Mouse (Mus musculus) neural tube, embryonic 11.5 days (tissue): ENCODE results near the gene Eng. TPM values are rescaled to one million over a fixed set of nuclear protein-coding genes. Genes with fewer than 3 reads are reported as not detected.

Source experiments
- ATAC-seq: fragments of 200-750 bp; cut with Nextera tagmentation; 2 replicates; pipeline ENCODE4 v1.8.0; 2017; ENCODE audit warnings: moderate number of reproducible peaks, mild to moderate bottlenecking, moderate TSS enrichment, moderate library complexity; ENCODE audit not compliant: insufficient read depth, low FRiP score, low TSS enrichment
- DNase-seq: peaks from one replicate; pipeline ENCODE4 v3.0.0-alpha.2; 2015; ENCODE audit warnings: low spot score
- H3K27ac ChIP-seq: fragments of 300-500 bp; sonication (generic); 2 replicates; pipeline ENCODE4 v1.5.1; 2014; ENCODE audit warnings: low read depth, mild to moderate bottlenecking, low read length
- H3K27me3 ChIP-seq: fragments of 300-500 bp; sonication (generic); 2 replicates; pipeline ENCODE4 v1.6.1; 2014; ENCODE audit warnings: mild to moderate bottlenecking, low read length, mixed read lengths; ENCODE audit not compliant: control insufficient read depth, insufficient read depth
- H3K36me3 ChIP-seq: fragments of 300-500 bp; sonication (generic); 2 replicates; pipeline ENCODE4 v1.6.1; 2014; ENCODE audit warnings: mild to moderate bottlenecking, low read length, moderate library complexity, mixed read lengths; ENCODE audit not compliant: control insufficient read depth, insufficient read depth
- H3K4me1 ChIP-seq: fragments of 300-500 bp; sonication (generic); 2 replicates; pipeline ENCODE4 v1.6.1; 2014; ENCODE audit warnings: low read length, mixed read lengths; ENCODE audit not compliant: control insufficient read depth, insufficient read depth
- H3K4me2 ChIP-seq: fragments of 300-500 bp; sonication (generic); 2 replicates; pipeline ENCODE4 v1.6.1; 2014; ENCODE audit warnings: low read depth, mild to moderate bottlenecking, moderate library complexity
- H3K4me3 ChIP-seq: fragments of 300-500 bp; sonication (generic); 2 replicates; pipeline ENCODE4 v1.5.1; 2014; ENCODE audit warnings: low read depth, low read length
- H3K9ac ChIP-seq: fragments of 300-500 bp; sonication (generic); 2 replicates; pipeline ENCODE4 v1.6.1; 2014; ENCODE audit warnings: mild to moderate bottlenecking, low read length
- H3K9me3 ChIP-seq: fragments of 300-500 bp; sonication (generic); 2 replicates; pipeline ENCODE4 v1.6.1; 2016; ENCODE audit warnings: low read length; ENCODE audit not compliant: control insufficient read depth
- WGBS: fragments of 180-500 bp; shearing (Covaris S2); extraction: QIAGEN DNeasy Blood & Tissue Kit; methylation state at CpG from one replicate; pipeline ENCODE4 v1.1.7; 2014; 5-methylcytosine and 5-hydroxymethylcytosine counted together
- polyA plus RNA-seq: library from polyadenylated mRNA; unstranded; fragments of >200 nt; fragmentation: Nextera tagmentation; extraction: Ambion mirVana; gene quantifications from 2 replicates; pipeline ENCODE4 v1.2.1, GENCODE M21; 2014

The Eng gene
- 24.5 and 26.8 TPM in 2 replicates for polyA plus RNA-seq

DNA sequence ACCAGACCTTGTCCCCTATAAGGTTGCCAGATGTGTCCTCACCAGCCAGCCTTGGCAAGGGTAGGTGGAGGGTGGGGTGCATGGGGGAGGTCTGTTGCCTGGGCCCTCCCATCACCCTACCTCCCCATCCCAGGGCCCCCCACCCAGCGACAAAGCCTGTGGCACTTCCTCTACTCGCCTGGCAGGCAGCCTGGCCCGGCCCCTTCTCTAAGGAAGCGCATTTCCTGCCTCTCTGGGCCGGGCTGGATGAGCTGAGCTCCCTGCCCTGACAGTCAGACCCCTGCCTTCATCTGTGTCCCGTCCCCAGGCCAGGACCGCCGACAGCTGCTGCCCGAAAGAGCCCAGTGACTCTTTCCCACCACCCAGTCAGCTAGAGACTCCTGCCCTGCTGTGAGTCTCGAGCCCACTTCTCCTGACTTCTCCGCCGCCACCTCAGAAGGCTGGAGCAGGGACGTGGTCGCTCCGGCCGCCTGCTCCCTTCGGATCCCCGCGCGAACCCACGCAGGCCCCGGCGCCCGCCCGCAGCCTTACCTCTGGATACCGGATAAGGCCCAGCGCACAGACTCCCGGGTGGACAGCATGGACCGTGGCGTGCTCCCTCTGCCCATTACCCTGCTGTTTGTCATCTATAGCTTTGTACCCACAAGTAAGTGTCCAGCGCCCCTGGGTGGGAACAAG is at the start of gene Eng:
TSS of gene Eng (plus strand) at position 217 of the 678 bp plus-strand sequence.
- peak within 1 kb of the TSS; percentile 18; the same call in 1 of the 2 replicates for H3K4me3 ChIP-seq
- no peak within 1 kb of the TSS for H3K4me2 ChIP-seq
- DNase-seq, result no peak
- H3K9me3 ChIP-seq, result no peaks in the 10 kb centered on the region
- no peak within 1 kb of the TSS for H3K27ac ChIP-seq
- H3K9ac ChIP-seq, result peak within 1 kb of the TSS; percentile 22; the same call in 1 of the 2 replicates
- ATAC-seq, result no peak
- H3K36me3 ChIP-seq, result no peaks in the 10 kb centered on the region
- H3K27me3 ChIP-seq, result no peaks in the 10 kb centered on the region
- 54% methylated on average over 30 of the region's 31 CpGs for WGBS
- no peaks in the 10 kb centered on the region for H3K4me1 ChIP-seq

- Histone ChIP-seq H3K27me3 (no peaks in the 10 kb centered on the region), H3K27ac (no peak overlapping the region), H3K9me3 (no peaks in the 10 kb centered on the region), H3K4me2 (no peak overlapping the region), H3K4me3 (no peak overlapping the region), H3K9ac (no peak overlapping the region), H3K4me1 (no peaks in the 10 kb centered on the region), H3K36me3 (no peaks in the 10 kb centered on the region; the same call in 1 of the 2 replicates)
- no peak for DNase-seq
- 90% methylated on average over 13 of the region's 13 CpGs for WGBS
- ATAC-seq, result no peak
Observed at GRCm38 (mm10) chr2:32596725-32597124, 49.7 kb upstream of the Eng start.

DNA sequence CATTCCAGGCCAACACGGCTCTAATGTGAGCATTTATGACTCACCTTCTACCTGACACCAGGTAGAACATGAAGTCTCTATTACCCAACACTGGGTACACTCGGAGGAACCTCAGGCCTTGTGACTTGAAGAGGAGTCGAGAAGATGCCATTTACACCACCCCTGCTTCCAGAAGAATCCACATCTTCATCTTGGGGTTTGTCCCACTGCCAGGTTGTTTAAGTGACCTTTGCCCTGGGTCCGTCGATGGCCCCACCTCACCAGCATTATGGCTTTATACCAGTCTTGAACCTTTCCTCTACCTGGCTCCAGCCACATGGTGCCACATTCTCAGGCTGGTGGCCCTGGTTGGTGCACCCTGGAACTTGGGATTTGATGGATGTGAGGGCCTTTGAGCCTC is 49.1 kb upstream of the Eng start:
- Histone ChIP-seq H3K27me3 (no peaks in the 10 kb centered on the region), H3K9me3 (no peaks in the 10 kb centered on the region), H3K4me2 (no peak overlapping the region), H3K4me3 (no peak overlapping the region), H3K9ac (no peak overlapping the region), H3K36me3 (no peaks in the 10 kb centered on the region; the same call in 1 of the 2 replicates), H3K27ac (no peak overlapping the region), H3K4me1 (peaks cover 1% of the 10 kb centered on the region; the same call in 1 of the 2 replicates)
- DNase-seq, result no peak
- no peak for ATAC-seq
- WGBS, result 90% methylated on average over 5 of the region's 5 CpGs

DNA sequence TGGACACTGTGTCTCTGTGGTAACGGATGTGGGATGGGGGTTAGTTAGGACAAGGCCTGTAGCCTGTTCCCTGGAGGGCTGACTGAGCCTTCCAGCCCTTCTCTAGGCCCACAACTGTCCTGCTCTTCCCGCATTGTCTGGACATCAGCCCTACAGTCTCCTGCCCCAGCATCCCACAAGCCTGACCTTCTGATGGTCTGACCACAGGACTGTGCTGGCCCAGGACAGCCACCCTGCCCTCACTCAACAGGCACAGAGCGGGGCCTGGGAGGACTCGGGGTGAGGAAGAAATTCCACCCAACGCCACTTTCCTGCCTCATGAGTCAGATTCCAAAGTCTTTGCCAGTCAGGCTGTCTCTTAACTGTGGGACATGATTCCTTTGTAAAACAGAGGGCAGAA is 48.7 kb upstream of the Eng start:
- no peak overlapping the region for H3K9ac ChIP-seq
- no peaks in the 10 kb centered on the region for H3K9me3 ChIP-seq
- peaks cover 4% of the 10 kb centered on the region; the same call in 1 of the 2 replicates for H3K4me1 ChIP-seq
- no peak overlapping the region for H3K27ac ChIP-seq
- 95% methylated on average over 5 of the region's 5 CpGs for WGBS
- no peaks in the 10 kb centered on the region for H3K36me3 ChIP-seq
- H3K4me3 ChIP-seq, result no peak overlapping the region
- H3K27me3 ChIP-seq, result no peaks in the 10 kb centered on the region
- no peak overlapping the region for H3K4me2 ChIP-seq
- no peak for ATAC-seq
- no peak for DNase-seq

- Histone ChIP-seq H3K4me1 (peaks cover 4% of the 10 kb centered on the region; the same call in 1 of the 2 replicates), H3K9ac (no peak overlapping the region), H3K9me3 (no peaks in the 10 kb centered on the region), H3K27ac (no peak overlapping the region), H3K4me2 (no peak overlapping the region), H3K27me3 (no peaks in the 10 kb centered on the region), H3K36me3 (no peaks in the 10 kb centered on the region), H3K4me3 (no peak overlapping the region)
- ATAC-seq (no peak), DNase-seq (no peak)
- 92% methylated on average over 8 of the region's 8 CpGs for WGBS
Observed at GRCm38 (mm10) chr2:32598506-32598905, 47.9 kb upstream of the Eng start.

DNA sequence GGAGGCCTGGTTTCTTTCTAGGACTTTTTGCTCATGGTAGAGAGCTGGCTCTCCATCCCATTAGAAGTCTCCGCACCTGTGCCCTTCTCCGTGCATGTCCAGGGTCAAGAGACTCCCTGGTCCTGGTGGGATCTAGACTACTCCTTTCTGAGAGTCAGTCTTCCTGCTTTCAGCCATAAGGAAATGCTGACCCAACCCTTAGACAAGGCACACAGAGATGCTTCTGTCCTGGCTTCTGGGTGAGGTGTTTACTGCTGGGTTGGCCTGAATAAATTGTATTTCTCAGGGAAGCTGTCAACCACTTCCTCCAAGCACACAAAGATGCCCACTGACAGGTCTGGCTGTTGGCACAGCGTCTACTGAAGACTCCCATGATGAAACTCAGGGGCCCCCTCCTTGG is 47.0 kb upstream of the Eng start, which contains the start of gene St6galnac6:
TSS of gene St6galnac6 (plus strand) at position 301 of the 400 bp plus-strand sequence.
- Histone ChIP-seq H3K36me3 (no peaks in the 10 kb centered on the region), H3K4me2 (no peak within 1 kb of the TSS), H3K4me3 (no peak within 1 kb of the TSS), H3K4me1 (peaks cover 4% of the 10 kb centered on the region; the same call in 1 of the 2 replicates), H3K9me3 (no peaks in the 10 kb centered on the region), H3K27me3 (no peaks in the 10 kb centered on the region), H3K9ac (no peak within 1 kb of the TSS), H3K27ac (no peak within 1 kb of the TSS)
- DNase-seq (no peak), ATAC-seq (no peak)
- 95% methylated on average over 3 of the region's 3 CpGs for whole genome bisulfite sequencing

DNA sequence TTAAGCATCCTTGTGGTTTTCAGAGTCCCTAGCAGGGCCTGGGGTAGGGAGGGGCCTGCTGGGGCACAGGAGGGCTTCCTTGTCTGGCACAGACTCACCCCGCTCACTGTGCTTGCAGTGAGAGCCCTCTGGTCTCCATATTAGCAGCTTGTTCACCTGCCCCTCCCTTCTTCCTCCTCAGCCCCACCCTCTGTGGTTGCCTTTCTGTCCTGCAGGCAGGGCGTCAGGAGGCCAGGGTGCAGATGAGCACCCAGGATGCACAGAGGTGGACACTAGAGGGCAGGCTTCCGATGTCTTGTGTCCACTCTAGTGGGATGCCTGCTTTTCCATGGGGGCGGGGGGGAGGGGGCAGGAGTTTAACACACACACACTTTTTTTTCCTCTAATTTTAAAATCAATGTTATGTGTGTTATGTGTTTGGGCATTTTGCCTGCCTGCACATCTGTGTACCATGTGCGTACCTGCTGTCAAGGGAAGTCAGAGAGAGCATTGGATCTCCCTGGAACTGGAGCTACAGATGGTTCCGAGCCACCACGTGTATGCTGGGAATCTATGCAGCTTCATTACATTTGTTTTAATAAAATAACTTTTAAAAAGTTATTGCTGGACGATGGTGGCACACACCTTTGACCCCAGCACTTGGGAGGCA is 44.9 kb upstream of the Eng start:
- H3K4me3 ChIP-seq, result no peak overlapping the region
- H3K4me2 ChIP-seq, result no peak overlapping the region
- H3K27me3 ChIP-seq, result no peaks in the 10 kb centered on the region
- 43% methylated on average over 8 of the region's 8 CpGs for WGBS
- H3K9ac ChIP-seq, result no peak overlapping the region
- DNase-seq (peak; percentile 46), ATAC-seq (no peak)
- no peaks in the 10 kb centered on the region for H3K36me3 ChIP-seq
- no peaks in the 10 kb centered on the region for H3K9me3 ChIP-seq
- H3K4me1 ChIP-seq, result peaks cover 4% of the 10 kb centered on the region; the same call in 1 of the 2 replicates
- no peak overlapping the region for H3K27ac ChIP-seq

- H3K4me3 ChIP-seq, result peak overlapping the region; percentile 19
- H3K4me2 ChIP-seq, result peak overlapping the region; percentile 34
- no peaks in the 10 kb centered on the region; the same call in 1 of the 2 replicates for H3K27me3 ChIP-seq
- DNase-seq (peak; percentile 85), ATAC-seq (no peak)
- 0 out of 2 replicates have a peak overlapping the region, but pooled peaks have one; percentile 14 for H3K9ac ChIP-seq
- H3K4me1 ChIP-seq, result peaks cover 4% of the 10 kb centered on the region
- no peaks in the 10 kb centered on the region for H3K9me3 ChIP-seq
- no peaks in the 10 kb centered on the region for H3K36me3 ChIP-seq
- 0 out of 2 replicates have a peak overlapping the region, but pooled peaks have one; percentile 27 for H3K27ac ChIP-seq
- WGBS, result under 1% methylated on average over 11 of the region's 11 CpGs
Observed at GRCm38 (mm10) chr2:32602600-32603054, 43.8 kb upstream of the Eng start.
